Mouse (Mus musculus) heart, adult 2 months (tissue): ENCODE measurements around the gene Ginm1. TPM values are rescaled to one million over a fixed set of nuclear protein-coding genes. Genes with fewer than 3 reads are reported as not detected.

Source experiments
- DNase-seq, 2 experiments: peaks; one replicate each; pipeline ENCODE4 v3.0.0; 2021
- H3K27ac ChIP-seq: fragments of 200-600 bp; 2 replicates; pipeline ENCODE4 v1.8.1; 2022
- H3K27me3 ChIP-seq: fragments of 200-500 bp; 2 replicates; pipeline ENCODE4 v1.6.1; 2012; ENCODE audit warnings: mild to moderate bottlenecking, low read length, inconsistent platforms, mixed read lengths; ENCODE audit not compliant: control insufficient read depth, insufficient read depth
- H3K36me3 ChIP-seq: fragments of 200-500 bp; 2 replicates; pipeline ENCODE4 v1.6.1; 2012; ENCODE audit warnings: low read length, inconsistent platforms; ENCODE audit not compliant: control insufficient read depth, insufficient read depth
- H3K4me1 ChIP-seq: fragments of 200-500 bp; 2 replicates; pipeline ENCODE4 v1.6.1; 2011; ENCODE audit warnings: low read length; ENCODE audit not compliant: control insufficient read depth, insufficient read depth
- H3K4me3 ChIP-seq: fragments of 200-600 bp; 2 replicates; pipeline ENCODE4 v1.8.1; 2022
- H3K79me2 ChIP-seq: fragments of 200-500 bp; replicated peaks from 2 replicates; pipeline ENCODE4 v1.6.1; 2012; ENCODE audit warnings: mild to moderate bottlenecking, inconsistent platforms, low read length, moderate library complexity, mixed read lengths; ENCODE audit not compliant: control insufficient read depth, insufficient read depth
- H3K9ac ChIP-seq: fragments of 200-500 bp; 2 replicates; pipeline ENCODE4 v1.6.1; 2012; ENCODE audit warnings: low read depth, mild to moderate bottlenecking, control low read depth, inconsistent platforms, low read length, mixed read lengths
- CTCF ChIP-seq: fragments of 200-600 bp; IDR thresholded peaks from 2 replicates; pipeline ENCODE4 v1.8.1; 2022; ENCODE audit warnings: antibody characterized with exemption, mild to moderate bottlenecking, moderate library complexity
- EP300 ChIP-seq: fragments of 200-500 bp; IDR thresholded peaks from 2 replicates; pipeline ENCODE4 v1.6.1; 2011; ENCODE audit warnings: low read depth, low read length, control low read depth; ENCODE audit not compliant: insufficient read depth
- POLR2A ChIP-seq: fragments of 200-500 bp; IDR thresholded peaks from 2 replicates; pipeline ENCODE4 v1.6.1; 2011; ENCODE audit warnings: mild to moderate bottlenecking, low read depth, low read length, control low read depth; ENCODE audit not compliant: insufficient read depth
- WGBS: fragments of 180-500 bp; shearing (Covaris S2); methylation state at CpG from one replicate; pipeline ENCODE4 v1.1.7; 2018; 5-methylcytosine and 5-hydroxymethylcytosine counted together
- intact Hi-C: fragments of 180-260 bp; cut with DNase I; formaldehyde crosslinking; loops from one replicate; pipeline ENCODE4 v1.15.1; 2025
- polyA plus RNA-seq: library from polyadenylated mRNA; depleted of rRNA; stranded (reverse); fragments of >200 nt; gene quantifications from 2 replicates; pipeline ENCODE4 v1.2.3, GENCODE M21; 2012
- total RNA-seq, 2 experiments: library from RNA; stranded (reverse); gene quantifications; 2 replicates each; pipeline ENCODE4 v1.2.3; 2021

Ginm1 gene
- total and polyA plus RNA-seq, 3 experiments, result 39.6 to 123 (median 94.5) TPM

DNA sequence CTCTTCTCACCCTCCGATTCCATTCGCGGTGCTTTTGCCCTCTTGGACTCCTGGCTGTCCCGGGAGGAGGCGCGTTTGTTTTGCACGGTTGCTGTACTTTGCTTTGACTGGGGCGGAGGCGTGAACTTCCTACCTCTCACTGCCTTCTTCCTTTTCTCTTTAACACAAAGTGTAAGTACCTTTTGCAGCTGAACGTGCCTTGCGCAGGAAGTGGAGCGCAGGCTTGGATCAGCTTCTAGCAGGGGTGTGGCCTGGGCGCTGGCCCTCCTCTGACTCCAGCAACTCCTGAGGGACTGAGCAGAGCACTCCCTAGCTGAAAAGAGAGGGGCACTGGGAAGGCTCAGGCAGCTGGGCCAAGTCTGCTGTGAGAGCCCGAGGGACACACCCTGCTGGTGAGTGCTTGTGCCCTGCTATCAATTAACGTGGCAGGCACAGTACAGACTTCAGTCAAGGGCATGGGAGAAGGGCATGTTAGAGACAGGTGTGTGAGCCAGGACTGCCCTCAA, 39.6 kb upstream of the Ginm1 start, which contains the start of gene Zc3h12d:
Gene Zc3h12d (plus strand): TSS at position 300 of the 506 bp plus-strand sequence.
- peak within 1 kb of the TSS; percentile 20; the same call in 1 of the 2 replicates for H3K4me3 ChIP-seq
- no peaks in the 10 kb centered on the region for H3K27me3 ChIP-seq
- no peaks in the 10 kb centered on the region for H3K36me3 ChIP-seq
- peak within 1 kb of the TSS; percentile 28; the same call in 1 of the 2 replicates for H3K9ac ChIP-seq
- peaks cover 4% of the 10 kb centered on the region for H3K4me1 ChIP-seq
- WGBS, result under 1% methylated on average over 15 of the region's 15 CpGs
- TF ChIP-seq POLR2A (no peak), EP300 (no peak), CTCF (no peak)
- DNase-seq, result peak; percentile 47 to 60
- H3K27ac ChIP-seq, result no peak within 1 kb of the TSS
- intact Hi-C loops, result no loop called here
- no peaks in the 10 kb centered on the region for H3K79me2 ChIP-seq

DNA sequence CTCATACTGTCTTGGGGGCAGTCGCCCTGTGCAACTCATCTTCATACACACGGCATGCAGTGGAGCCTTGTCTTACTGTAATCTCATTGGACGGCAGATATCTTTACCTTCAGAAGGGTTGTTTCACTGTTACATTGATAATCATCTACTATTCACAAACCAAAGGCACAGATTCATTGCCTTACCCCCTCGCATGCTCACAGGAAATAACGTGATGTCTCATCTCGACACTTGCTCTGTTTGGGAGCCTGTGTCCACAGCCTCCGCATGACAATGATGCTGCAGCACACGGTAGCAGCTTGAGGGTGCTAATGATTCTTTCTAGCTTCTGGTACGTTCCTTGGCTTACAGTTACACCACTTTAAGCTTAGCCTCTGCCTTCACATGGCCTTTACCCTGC, 33.5 kb upstream of the Ginm1 start:
- intact Hi-C loops, result no loop called here
- TF ChIP-seq EP300 (no peak), POLR2A (no peak), CTCF (no peak)
- DNase-seq, result no peak
- H3K79me2 ChIP-seq, result no peaks in the 10 kb centered on the region
- H3K27ac ChIP-seq, result no peak overlapping the region
- WGBS, result 89% methylated on average over 9 of the region's 9 CpGs
- H3K27me3 ChIP-seq, result no peaks in the 10 kb centered on the region
- no peaks in the 10 kb centered on the region; the same call in 1 of the 2 replicates for H3K36me3 ChIP-seq
- H3K4me1 ChIP-seq, result no peaks in the 10 kb centered on the region
- no peak overlapping the region for H3K4me3 ChIP-seq
- H3K9ac ChIP-seq, result no peak overlapping the region

DNA sequence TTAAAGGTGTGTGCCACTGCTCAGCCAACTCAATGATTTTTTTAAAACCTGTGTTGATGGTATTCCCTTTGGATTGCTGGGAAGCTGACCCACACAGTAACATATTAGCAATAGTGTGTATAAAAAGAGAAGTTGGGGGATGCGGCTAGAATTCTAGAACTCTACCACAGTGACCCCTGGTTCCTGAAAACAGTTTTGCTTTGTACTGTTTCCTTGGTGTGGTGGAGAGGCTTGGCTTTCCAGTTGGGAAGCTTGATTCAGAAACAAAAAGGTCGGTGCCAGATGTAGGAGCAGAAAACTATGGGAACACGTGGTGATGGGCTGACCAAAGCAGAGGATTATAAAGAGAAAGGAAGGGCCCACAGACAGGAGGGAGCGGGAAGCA, 32.6 kb upstream of the Ginm1 start:
- H3K4me1 ChIP-seq, result no peaks in the 10 kb centered on the region
- no peaks in the 10 kb centered on the region; the same call in 1 of the 2 replicates for H3K36me3 ChIP-seq
- intact Hi-C loops, result no loop called here
- TF ChIP-seq EP300 (no peak), CTCF (no peak), POLR2A (no peak)
- no peaks in the 10 kb centered on the region for H3K79me2 ChIP-seq
- no peak overlapping the region for H3K27ac ChIP-seq
- 93% methylated on average over 4 of the region's 4 CpGs for WGBS
- H3K4me3 ChIP-seq, result no peak overlapping the region
- H3K9ac ChIP-seq, result no peak overlapping the region
- no peak for DNase-seq
- no peaks in the 10 kb centered on the region for H3K27me3 ChIP-seq

DNA sequence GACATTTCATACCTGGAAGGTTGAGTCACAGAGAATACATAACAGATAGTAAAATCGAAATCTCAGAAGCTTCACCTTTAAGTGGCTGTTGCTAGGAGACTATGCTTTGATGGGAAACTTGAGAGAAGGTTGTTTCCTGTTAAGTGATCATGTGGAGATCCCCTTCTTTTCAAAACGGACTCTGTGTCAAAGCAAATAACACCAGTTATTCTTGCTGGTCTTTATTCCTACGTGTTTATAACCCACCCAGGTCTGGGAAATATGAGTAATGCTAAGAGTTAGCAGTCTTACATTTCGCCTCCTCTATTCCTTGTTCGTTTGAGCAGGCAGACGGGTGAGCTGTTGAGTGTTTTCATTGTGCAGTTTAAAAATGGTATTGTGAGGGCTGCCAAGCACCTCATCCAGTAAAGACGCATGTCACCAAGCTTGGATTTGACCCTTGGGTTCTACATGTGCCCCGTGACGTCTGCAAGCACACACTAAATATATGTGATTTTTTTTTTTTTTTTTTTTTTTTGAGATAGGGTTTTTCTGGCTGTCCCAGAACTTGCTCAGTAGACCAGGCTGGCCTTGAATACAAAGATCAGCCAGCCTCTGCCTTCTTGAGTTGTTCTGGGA, 32.1 kb upstream of the Ginm1 start:
- Histone ChIP-seq H3K4me1 (no peaks in the 10 kb centered on the region), H3K79me2 (no peaks in the 10 kb centered on the region), H3K27ac (no peak overlapping the region), H3K4me3 (no peak overlapping the region), H3K27me3 (no peaks in the 10 kb centered on the region), H3K9ac (no peak overlapping the region), H3K36me3 (no peaks in the 10 kb centered on the region; the same call in 1 of the 2 replicates)
- intact Hi-C loops, result no loop called here
- WGBS, result 83% methylated on average over 9 of the region's 9 CpGs
- no peak for DNase-seq
- TF ChIP-seq EP300 (no peak), CTCF (no peak), POLR2A (no peak)

DNA sequence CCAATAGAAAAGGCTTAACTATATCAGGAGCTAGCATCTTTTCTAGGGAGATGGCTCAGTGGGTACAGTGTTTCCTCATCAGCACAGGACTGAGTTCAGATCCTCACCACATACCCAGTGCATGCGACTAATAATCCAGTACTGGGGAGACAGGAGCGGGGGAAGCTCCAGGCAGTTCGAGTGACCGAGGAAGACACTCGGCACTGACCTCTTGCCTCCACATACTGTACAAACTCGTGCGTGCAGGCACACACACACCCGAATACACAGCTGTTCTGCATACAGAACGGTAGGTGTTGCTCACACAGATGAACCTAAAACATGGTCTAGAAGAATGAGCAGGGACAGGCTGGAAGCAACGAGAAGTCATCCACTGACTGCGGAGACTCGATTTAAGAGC, 29.4 kb upstream of the Ginm1 start:
- H3K27ac ChIP-seq, result no peak overlapping the region
- WGBS, result 92% methylated on average over 12 of the region's 12 CpGs
- TF ChIP-seq CTCF, result no peak
- H3K4me1 ChIP-seq, result no peaks in the 10 kb centered on the region
- intact Hi-C loops, result no loop called here
- H3K36me3 ChIP-seq, result no peaks in the 10 kb centered on the region; the same call in 1 of the 2 replicates
- no peak for DNase-seq
- no peaks in the 10 kb centered on the region for H3K79me2 ChIP-seq
- no peaks in the 10 kb centered on the region for H3K27me3 ChIP-seq
- no peak overlapping the region for H3K4me3 ChIP-seq
- no peak overlapping the region for H3K9ac ChIP-seq

DNA sequence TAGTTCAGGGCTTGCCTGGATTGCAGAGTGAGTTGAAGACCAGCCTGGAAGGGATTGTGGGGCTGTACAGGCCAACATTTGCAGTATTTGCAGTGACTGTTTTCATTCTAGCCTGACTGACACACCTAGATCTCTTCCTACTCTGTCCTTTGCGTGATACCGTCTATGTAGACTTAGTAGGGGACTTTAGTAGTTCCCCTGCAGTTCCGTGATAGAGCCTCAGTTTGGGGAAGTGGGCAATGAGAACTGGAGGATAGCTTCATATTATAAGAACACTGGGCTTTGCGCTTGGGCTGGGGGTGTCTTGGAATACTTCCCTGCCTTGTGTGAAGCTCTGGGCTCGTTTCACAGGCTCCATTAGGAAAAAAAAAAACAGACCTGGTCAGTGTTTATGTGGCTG, 27.5 kb upstream of the Ginm1 start:
- H3K36me3 ChIP-seq, result peaks cover 4% of the 10 kb centered on the region
- H3K27me3 ChIP-seq, result no peaks in the 10 kb centered on the region
- no peak overlapping the region for H3K9ac ChIP-seq
- H3K79me2 ChIP-seq, result no peaks in the 10 kb centered on the region
- no peak for DNase-seq
- 89% methylated on average over 5 of the region's 5 CpGs for WGBS
- no peaks in the 10 kb centered on the region; the same call in 1 of the 2 replicates for H3K4me1 ChIP-seq
- H3K4me3 ChIP-seq, result no peak overlapping the region
- intact Hi-C loops, result no loop called here
- TF ChIP-seq EP300 (no peak), POLR2A (no peak), CTCF (no peak)
- H3K27ac ChIP-seq, result no peak overlapping the region
